Mouse (Mus musculus) left cerebral cortex, adult 2 months (tissue): ENCODE results near the gene Grtp1. TPM values are rescaled to one million over a fixed set of nuclear protein-coding genes. Genes with fewer than 3 reads are reported as not detected.

Source experiments
- DNase-seq, 2 experiments: peaks; one replicate each; pipeline ENCODE4 v3.0.0; 2021 to 2022; ENCODE audit warnings: low spot score in 2 of 2, mixed read lengths in 1 of 2; ENCODE audit errors: extremely low spot score in 1 of 2
- H3K27ac ChIP-seq: fragments of 200-600 bp; 2 replicates; pipeline ENCODE4 v1.8.1; 2022
- H3K4me3 ChIP-seq: fragments of 200-600 bp; 2 replicates; pipeline ENCODE4 v1.8.1; 2022
- CTCF ChIP-seq: fragments of 200-600 bp; IDR thresholded peaks from 2 replicates; pipeline ENCODE4 v1.8.1; 2022; ENCODE audit warnings: antibody characterized with exemption, mild to moderate bottlenecking, moderate library complexity
- intact Hi-C: fragments of 180-260 bp; cut with DNase I; formaldehyde crosslinking; loops from one replicate; pipeline ENCODE4 v1.15.1; 2025
- long read RNA-seq, 2 experiments: library from polyadenylated mRNA; stranded (forward); transcript quantifications; one replicate each; pipeline ENCODE4 v2.0.0; 2021; ENCODE audit warnings: borderline mapping rate in 2 of 2
- total RNA-seq, 2 experiments: library from RNA; stranded (reverse); gene quantifications; 2 replicates each; pipeline ENCODE4 v1.2.3; 2021

The Grtp1 gene
- total RNA-seq: 1 to 10 TPM; 3.1 to 5.0 TPM
- long read RNA-seq, experiment 1, partial matches to known transcripts: 0 of 2 reads
- long read RNA-seq, experiment 1, other reads (novel, unspliced or antisense): 1 of 2 reads
- long read RNA-seq, experiment 2, partial matches to known transcripts: 1 of 3 reads
- long read RNA-seq, experiment 2, other reads (novel, unspliced or antisense): 0 of 3 reads

DNA sequence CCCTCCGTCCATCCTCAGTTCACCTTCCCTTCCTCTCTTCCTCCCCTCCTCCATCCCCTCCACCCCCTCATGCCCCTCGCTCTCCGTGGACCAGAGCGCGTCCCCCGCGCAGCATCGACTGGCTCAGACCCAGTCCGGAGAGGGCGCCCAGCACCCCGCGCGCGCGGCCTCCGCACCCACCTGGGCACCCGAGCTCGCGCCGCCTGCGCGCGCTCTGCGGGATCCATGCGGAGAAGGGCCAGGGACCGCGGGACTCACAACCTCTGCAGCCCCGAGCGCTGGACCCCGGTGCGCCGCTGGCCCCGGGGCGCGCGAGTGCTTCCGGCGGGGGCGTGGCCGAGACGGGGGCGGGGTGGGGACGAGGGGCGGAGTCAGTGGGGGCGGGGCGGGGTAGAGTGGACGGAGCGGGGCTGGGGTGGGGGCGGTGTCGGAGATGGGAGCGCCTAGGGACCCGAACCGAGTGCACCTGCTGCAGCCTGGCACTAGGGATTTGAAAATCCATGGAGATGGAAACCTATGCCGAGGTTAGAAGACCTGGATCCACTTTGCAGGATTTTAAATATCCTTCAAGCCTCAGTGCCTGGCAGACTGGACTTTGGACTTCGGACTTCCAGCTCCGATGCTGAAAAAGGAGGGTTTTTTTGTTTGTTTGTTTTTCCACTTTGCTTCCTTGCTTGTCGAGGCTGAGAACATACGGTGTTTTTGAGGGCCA, at the start of gene Grtp1:
TSS of gene Grtp1 (minus strand) at position 320 of the 712 bp plus-strand sequence.
- no peak for TF ChIP-seq CTCF

DNA sequence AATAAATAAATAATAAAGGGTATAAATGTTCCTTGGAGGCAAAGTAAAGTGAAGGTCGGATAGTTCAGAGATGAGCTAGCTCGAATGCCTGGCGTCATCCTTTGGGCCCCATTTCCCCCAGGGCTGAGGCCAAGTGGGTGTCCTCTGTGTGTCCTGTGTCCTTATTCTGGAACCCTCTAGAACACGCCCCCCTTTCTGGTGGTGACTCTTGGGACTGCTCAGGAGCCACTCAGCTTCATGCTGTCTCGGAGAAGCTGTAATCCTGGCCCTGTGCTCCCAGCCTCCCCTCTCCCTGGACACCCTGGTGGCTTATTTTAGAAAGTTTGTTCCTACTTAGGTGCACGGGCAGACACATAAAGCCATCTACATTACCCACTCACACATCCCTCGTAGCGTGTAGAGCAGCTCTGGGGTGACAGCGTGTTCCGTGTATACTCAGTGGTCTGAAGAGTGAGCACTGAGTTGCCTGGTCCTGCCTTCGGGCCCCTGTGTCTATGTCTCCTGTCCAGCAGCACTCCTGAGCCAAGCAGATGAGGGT, 44.0 kb upstream of the Grtp1 start:
- Histone ChIP-seq H3K4me3 (no peak overlapping the region), H3K27ac (no peak overlapping the region)
- TF ChIP-seq CTCF: no peak
- no peak for DNase-seq
- intact Hi-C loops: no loop called here

More for the DNA sequence above, at the start of gene Grtp1:
- no peak within 1 kb of the TSS for H3K27ac ChIP-seq
- H3K4me3 ChIP-seq: peak within 1 kb of the TSS; percentile 59
- peak in 1 of 2 experiments; percentile 27 for DNase-seq
- intact Hi-C loops: no loop called here

DNA sequence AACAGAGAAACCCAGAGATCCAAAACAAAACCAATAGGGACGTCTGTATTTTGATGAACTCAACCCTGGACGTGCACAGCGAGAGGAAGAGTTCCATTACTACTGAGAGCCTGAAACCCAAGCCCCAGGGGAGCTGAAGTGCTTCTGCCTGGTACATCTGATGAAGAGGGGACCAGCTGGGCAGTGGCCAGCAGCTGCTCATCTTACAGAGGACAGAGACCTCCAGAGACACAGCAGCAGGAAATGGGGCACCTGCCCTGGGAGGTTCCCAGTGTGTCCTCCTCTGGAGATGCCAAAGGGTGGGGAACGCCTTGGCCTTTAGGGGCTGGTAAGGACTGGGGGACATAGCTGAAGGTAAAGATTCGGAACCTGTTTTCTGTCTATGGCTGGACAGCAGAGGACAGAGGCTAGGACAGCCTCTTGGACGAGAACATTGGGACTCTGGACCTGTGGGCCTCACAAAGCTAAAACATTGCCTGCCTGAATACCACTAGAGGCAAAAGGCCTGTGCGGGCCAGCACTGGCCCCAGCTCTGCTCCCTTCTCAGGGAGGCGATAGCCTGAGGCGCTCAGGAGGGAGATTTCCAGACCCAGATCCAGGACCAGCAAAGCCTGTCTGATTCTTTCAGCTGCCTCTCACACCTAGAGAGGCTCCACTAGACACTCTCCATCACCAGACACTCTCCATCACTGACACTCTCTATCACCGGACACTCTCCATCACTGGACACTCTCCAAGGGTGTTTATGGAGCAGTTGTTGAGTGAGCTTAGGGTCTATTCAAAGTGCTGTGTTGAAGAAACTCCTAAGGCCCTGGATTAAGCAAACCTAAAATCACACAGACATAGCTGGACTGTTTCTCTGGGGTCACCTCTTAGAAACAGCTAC, 42.8 kb upstream of the Grtp1 start:
- H3K27ac ChIP-seq: no peak overlapping the region
- TF ChIP-seq CTCF: no peak
- no peak overlapping the region for H3K4me3 ChIP-seq
- intact Hi-C loops: no loop called here
- no peak for DNase-seq

DNA sequence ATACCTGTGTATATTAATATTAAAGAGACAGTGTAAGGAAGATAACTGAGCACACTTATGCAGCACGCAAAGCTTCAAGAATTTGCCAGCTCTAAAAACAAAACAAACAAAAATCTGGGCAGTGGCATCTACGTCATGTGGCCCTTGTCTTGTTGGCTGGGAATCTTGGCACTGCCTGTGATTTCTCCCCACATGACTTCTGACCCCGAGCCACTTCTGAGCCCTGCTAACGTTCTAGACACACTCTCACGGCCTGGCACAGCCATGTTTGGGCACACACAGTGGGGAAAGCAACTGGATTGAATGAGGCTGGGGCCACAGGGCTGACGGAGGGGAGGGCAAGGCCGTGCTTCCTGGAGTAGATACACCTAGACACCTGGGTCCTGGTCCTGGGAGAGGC, 40.3 kb upstream of the Grtp1 start:
- DNase-seq: no peak
- no peak for TF ChIP-seq CTCF
- Histone ChIP-seq H3K27ac (no peak overlapping the region), H3K4me3 (no peak overlapping the region)
- intact Hi-C loops: no loop called here

DNA sequence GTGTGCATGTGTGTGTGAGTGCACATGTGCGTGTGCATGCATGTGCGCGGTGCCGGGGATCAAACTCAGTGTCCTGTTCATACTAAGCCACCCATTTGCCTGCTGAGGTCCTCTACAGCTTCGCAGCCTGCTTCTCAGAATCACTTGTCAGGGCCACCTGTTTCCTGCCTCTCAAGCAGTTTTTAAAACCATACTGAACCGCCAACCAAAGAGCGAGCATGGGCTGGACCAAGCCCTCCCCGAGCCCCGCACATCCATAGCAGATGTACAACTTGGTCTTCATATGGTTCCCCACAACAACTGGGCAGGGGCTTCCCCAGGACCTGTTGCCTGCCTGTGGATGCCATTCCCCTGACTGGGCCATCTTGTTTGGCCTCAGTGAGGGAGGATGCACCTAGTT, 39.6 kb upstream of the Grtp1 start:
- Histone ChIP-seq H3K27ac (no peak overlapping the region), H3K4me3 (no peak overlapping the region)
- intact Hi-C loops: no loop called here
- no peak for DNase-seq
- TF ChIP-seq CTCF: no peak

DNA sequence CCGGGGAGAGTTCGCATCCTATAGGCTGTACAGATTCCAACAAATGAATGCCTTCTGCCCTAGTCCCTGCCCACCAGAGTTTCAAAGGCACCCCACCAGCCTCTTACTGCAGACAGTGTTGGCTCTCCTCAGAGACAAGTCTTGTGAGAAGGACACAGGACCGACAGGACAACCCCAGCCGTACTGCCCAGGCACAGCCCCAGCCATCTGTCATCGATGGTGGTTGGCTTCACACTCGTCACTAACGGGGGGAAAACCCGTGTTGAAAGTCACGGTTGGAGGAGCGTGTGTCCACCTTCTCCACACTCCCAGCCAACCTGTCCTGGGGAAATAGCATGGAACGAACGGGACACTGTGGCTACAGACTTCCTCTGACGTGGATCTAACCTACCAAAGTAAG, 34.4 kb upstream of the Grtp1 start:
- intact Hi-C loops: no loop called here
- TF ChIP-seq CTCF: no peak
- H3K4me3 ChIP-seq: no peak overlapping the region
- no peak overlapping the region for H3K27ac ChIP-seq
- DNase-seq: no peak

DNA sequence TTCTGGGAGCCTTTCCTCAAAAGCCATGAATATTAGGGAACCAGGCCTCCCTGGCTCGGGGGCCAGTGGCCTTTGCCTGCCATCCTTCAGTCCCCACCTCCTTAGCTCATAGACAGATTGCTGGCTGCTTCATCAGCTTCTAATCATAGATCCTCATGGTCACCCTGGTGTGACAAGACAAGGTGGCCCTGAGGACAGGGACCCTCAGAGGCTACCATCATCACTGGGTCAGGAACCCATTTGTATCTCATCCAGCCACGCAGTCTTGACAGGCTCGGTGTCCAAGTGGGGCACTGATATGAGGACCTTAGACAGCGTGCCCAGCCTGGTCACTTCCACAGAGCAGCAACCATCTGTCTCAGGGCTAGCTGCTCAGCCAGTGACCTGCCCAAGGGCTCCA, 30.1 kb upstream of the Grtp1 start:
- intact Hi-C loops: no loop called here

DNA sequence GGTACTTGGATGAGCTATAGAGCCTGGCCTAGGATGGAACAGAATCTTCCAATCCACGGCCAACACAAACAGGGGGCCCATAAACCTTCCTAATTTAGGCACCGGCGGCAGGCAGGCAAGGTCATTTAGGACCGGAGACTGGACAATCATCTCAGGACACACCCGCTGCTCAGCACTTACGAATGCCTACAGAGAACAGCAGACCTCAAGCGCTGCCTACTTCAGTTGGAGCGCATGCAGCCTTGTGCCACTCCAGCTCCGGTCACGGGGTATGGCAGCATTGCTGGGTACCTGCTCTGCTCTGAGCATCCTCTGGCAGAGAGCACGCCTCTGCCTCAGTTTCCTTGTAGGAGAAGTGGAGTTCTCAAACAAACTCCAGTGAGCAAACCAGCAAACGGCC, 29.4 kb upstream of the Grtp1 start:
- no peak for DNase-seq
- no peak overlapping the region for H3K27ac ChIP-seq
- no peak overlapping the region for H3K4me3 ChIP-seq
- no peak for TF ChIP-seq CTCF
- intact Hi-C loops: no loop called here

More for the DNA sequence above, 30.1 kb upstream of the Grtp1 start:
- no peak overlapping the region for H3K4me3 ChIP-seq
- TF ChIP-seq CTCF: no peak
- DNase-seq: no peak
- H3K27ac ChIP-seq: no peak overlapping the region

DNA sequence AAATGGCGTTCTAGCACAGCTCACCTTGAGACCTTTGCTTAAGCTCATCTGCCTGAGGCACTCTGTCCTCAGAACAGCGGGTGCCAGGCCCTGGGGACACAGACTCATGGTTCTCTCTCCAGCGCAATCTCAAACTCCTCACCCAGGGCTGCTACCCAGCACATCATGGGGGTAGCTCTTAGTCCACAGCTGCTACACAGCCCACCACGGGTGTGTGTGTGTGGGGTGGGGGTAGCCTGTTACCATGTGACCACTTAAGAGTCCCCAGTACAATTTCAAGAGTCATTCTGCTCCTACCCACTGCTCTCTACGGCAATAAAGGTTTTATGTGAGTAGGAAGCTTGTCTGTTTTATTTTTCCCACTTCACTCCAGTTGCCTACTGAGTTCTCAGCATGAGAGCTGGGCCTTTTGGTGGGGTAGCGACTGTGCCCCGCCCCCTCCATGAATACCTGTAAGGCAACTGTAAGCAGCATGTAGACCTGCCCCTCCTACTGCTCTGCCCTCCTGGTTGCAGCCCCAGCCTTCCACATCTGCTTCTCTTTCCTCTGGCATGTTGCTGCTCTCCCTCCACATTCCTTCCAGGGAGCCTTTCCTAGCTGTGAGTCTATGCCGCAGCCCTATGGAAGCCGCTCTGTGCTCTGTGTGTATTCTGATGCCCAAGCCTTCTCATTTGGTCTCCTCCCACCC, 28.6 kb upstream of the Grtp1 start:
- no peak overlapping the region for H3K27ac ChIP-seq
- no peak for TF ChIP-seq CTCF
- DNase-seq: no peak
- intact Hi-C loops: no loop called here
- no peak overlapping the region for H3K4me3 ChIP-seq

DNA sequence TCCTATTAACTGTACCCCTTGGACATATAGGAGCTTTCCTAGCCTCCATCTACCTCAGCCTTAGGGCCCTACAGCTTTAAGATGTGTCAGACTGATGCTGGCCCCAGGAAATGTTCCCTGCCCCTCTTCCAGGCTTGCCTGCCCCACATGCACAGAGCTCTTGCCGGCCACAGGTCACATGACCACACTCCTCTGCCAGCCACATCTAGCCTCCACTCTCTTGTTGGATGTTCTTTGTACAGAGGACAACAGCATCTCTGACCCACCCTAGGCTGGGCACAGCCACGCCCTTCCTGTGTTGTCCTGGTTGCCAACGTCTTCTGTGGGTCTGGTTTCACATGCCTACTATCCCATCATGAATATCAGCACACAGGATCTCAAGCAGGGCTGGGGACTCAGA, 26.8 kb upstream of the Grtp1 start:
- intact Hi-C loops: no loop called here
- H3K27ac ChIP-seq: peak overlapping the region; percentile 29; the same call in 1 of the 2 replicates
- no peak for TF ChIP-seq CTCF
- DNase-seq: no peak
- no peak overlapping the region for H3K4me3 ChIP-seq

DNA sequence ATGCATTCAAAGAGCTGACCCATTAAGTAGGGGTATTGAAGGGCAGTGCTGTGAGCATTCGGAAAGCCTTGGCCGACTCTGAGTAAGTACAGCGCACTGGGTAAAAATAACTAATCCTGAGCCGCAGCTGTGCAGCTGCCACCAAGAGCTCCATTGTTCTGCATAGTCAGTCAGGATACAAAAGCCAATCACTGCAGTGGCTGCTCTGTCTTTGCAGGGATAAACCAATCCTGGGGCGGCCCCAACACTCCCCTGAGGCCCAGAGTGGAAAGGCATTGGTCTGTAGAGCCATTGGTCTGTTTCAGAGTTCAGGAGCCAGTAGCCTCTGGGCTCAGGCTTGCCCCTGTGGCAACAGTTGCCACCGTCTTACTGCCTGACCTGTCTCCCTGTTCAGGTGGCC, 25.9 kb upstream of the Grtp1 start:
- peak overlapping the region; percentile 29; the same call in 1 of the 2 replicates for H3K27ac ChIP-seq
- intact Hi-C loops: no loop called here
- TF ChIP-seq CTCF: no peak
- no peak overlapping the region for H3K4me3 ChIP-seq
- DNase-seq: no peak

DNA sequence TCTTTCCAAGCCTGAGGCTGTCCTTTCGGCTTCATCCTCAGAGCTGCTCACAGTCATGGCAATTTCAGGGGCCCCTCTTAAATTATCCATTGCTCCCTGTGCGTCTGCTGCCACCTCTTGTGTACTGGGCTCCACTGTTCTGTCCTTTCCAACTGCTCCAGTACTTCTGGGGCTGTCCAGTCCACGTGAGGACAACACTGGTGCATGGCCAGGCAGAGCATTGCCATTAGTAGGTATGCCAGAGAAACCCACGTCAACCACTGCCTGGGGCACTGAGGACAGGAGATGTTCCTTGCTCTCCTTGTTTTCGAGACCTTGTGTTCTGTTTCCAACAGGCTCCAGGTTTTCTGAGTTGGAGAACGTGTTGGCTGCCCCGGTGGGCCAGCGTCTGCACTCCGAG, 24.0 kb upstream of the Grtp1 start:
- intact Hi-C loops: no loop called here
- no peak for DNase-seq
- H3K27ac ChIP-seq: no peak overlapping the region
- no peak for TF ChIP-seq CTCF
- H3K4me3 ChIP-seq: no peak overlapping the region
